Mouse (Mus musculus) forebrain, embryonic 11.5 days (tissue): ENCODE results near the gene Dgat2. TPM values are rescaled to one million over a fixed set of nuclear protein-coding genes. Genes with fewer than 3 reads are reported as not detected.

Experiments used
- ATAC-seq: fragments of 200-750 bp; cut with Nextera tagmentation; replicated peaks from 2 replicates; pipeline ENCODE4 v1.8.0; 2017; ENCODE audit warnings: moderate TSS enrichment; ENCODE audit not compliant: low FRiP score
- DNase-seq: peaks from one replicate; pipeline ENCODE4 v3.0.0-alpha.2; 2017; ENCODE audit warnings: low spot score
- H3K27ac ChIP-seq: fragments of 300-500 bp; sonication (generic); 2 replicates; pipeline ENCODE4 v1.5.1; 2014; ENCODE audit warnings: low read depth, low read length
- H3K27me3 ChIP-seq: fragments of 300-500 bp; sonication (generic); 2 replicates; pipeline ENCODE4 v1.6.1; 2014; ENCODE audit warnings: mild to moderate bottlenecking, low read length, mixed read lengths; ENCODE audit not compliant: control insufficient read depth, insufficient read depth
- H3K36me3 ChIP-seq: fragments of 300-500 bp; sonication (generic); 2 replicates; pipeline ENCODE4 v1.6.1; 2014; ENCODE audit warnings: mild to moderate bottlenecking, low read length, moderate library complexity, mixed read lengths; ENCODE audit not compliant: control insufficient read depth, insufficient read depth
- H3K4me1 ChIP-seq: fragments of 300-500 bp; sonication (generic); replicated peaks from 2 replicates; pipeline ENCODE4 v1.6.1; 2014; ENCODE audit warnings: low read length, mixed read lengths; ENCODE audit not compliant: control insufficient read depth, insufficient read depth
- H3K4me2 ChIP-seq: fragments of 300-500 bp; sonication (generic); 2 replicates; pipeline ENCODE4 v1.6.1; 2014; ENCODE audit warnings: low read depth, mild to moderate bottlenecking, low read length, moderate library complexity, mixed read lengths; ENCODE audit not compliant: severe bottlenecking
- H3K4me3 ChIP-seq: fragments of 300-500 bp; sonication (generic); 2 replicates; pipeline ENCODE4 v1.5.1; 2014; ENCODE audit warnings: low read depth, low read length
- H3K9ac ChIP-seq: fragments of 300-500 bp; sonication (generic); 2 replicates; pipeline ENCODE4 v1.6.1; 2014; ENCODE audit warnings: low read length
- H3K9me3 ChIP-seq: fragments of 300-500 bp; sonication (generic); 2 replicates; pipeline ENCODE4 v1.6.1; 2016; ENCODE audit warnings: low read length, mixed read lengths; ENCODE audit not compliant: control insufficient read depth
- WGBS: fragments of 180-500 bp; shearing (Covaris S2); extraction: QIAGEN DNeasy Blood & Tissue Kit; methylation state at CpG from one replicate; pipeline ENCODE4 v1.1.7; 2014; 5-methylcytosine and 5-hydroxymethylcytosine counted together
- polyA plus RNA-seq: library from polyadenylated mRNA; unstranded; fragments of >200 nt; fragmentation: Nextera tagmentation; extraction: Ambion mirVana; gene quantifications from 2 replicates; pipeline ENCODE4 v1.2.1, GENCODE M21; 2014

The Dgat2 gene
- polyA plus RNA-seq, 1 experiment from 2014 or later = 9.2 TPM

DNA sequence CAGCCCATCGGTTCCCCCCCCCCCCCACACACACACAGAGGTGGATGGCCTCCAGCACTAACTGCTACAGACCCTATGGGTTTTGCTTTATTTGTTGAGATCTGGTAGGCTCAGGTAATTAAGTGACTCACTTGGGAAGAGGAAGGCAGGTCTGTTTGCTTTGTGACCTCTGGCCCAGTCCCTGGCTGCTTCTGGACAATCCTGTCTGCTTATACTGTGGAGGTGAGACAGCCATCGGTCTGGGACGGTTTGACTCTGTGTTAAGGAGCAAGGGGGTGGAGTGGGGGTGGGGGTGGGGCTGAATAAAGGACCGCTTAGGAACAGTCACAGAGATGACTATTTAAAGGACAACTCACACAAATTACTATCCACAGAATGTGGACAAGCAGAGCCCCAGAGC lies 17.8 kb upstream of the Dgat2 start:
- ATAC-seq (no peak), DNase-seq (no peak)
- Histone ChIP-seq H3K36me3 (no peaks in the 10 kb centered on the region), H3K9me3 (no peaks in the 10 kb centered on the region), H3K9ac (no peak overlapping the region), H3K4me1 (no peaks in the 10 kb centered on the region), H3K4me2 (no peak overlapping the region), H3K27ac (no peak overlapping the region), H3K4me3 (no peak overlapping the region), H3K27me3 (no peaks in the 10 kb centered on the region)
- WGBS = 44% methylated on average over 4 of the region's 4 CpGs

- 79% methylated on average over 8 of the region's 9 CpGs for WGBS
- Histone ChIP-seq H3K4me1 (no peaks in the 10 kb centered on the region), H3K9me3 (no peaks in the 10 kb centered on the region), H3K9ac (no peak overlapping the region), H3K4me3 (no peak overlapping the region), H3K27ac (no peak overlapping the region), H3K27me3 (no peaks in the 10 kb centered on the region), H3K36me3 (no peaks in the 10 kb centered on the region), H3K4me2 (no peak overlapping the region)
- ATAC-seq = no peak
- DNase-seq = no peak
Observed at GRCm38 (mm10) chr7:99199451-99200175, 17.1 kb upstream of the Dgat2 start.

DNA sequence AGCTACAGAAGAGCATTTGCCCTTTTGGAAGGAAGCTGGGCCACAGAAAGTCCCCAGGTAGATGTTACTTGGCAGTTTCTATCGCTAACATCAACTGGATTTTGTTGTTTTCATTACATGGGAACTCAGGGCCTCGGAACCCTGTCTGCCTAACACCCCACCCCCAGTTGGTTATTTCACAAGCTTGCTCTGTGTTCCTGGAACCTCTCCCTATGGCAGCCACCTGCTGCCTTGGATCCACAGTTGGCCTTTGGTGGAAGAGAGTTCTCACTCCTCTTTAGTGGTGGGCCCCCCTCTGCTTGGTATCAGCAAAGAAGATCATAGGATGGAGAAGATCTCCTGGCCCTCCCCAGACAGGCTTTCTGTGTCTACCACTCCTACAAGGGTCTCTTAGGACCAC lies 16.3 kb upstream of the Dgat2 start:
- no peak overlapping the region for H3K9ac ChIP-seq
- WGBS = 92% methylated on average over 2 of the region's 2 CpGs
- no peak for ATAC-seq

GRCm38 (mm10) chr7:99194511-99194910 lies 12.0 kb upstream of the Dgat2 start:
- Histone ChIP-seq H3K4me1 (no peaks in the 10 kb centered on the region), H3K9me3 (no peaks in the 10 kb centered on the region), H3K4me3 (no peak overlapping the region), H3K36me3 (no peaks in the 10 kb centered on the region), H3K9ac (no peak overlapping the region), H3K27me3 (no peaks in the 10 kb centered on the region), H3K4me2 (no peak overlapping the region), H3K27ac (no peak overlapping the region)
- 79% methylated on average over 2 of the region's 2 CpGs for WGBS
- DNase-seq (no peak), ATAC-seq (no peak)

More for the DNA sequence above, 16.3 kb upstream of the Dgat2 start:
- no peak overlapping the region for H3K4me3 ChIP-seq
- H3K27me3 ChIP-seq = no peaks in the 10 kb centered on the region
- H3K4me2 ChIP-seq = no peak overlapping the region
- H3K4me1 ChIP-seq = no peaks in the 10 kb centered on the region
- H3K36me3 ChIP-seq = no peaks in the 10 kb centered on the region
- no peak overlapping the region for H3K27ac ChIP-seq
- no peak for DNase-seq
- H3K9me3 ChIP-seq = no peaks in the 10 kb centered on the region

- no peaks in the 10 kb centered on the region for H3K27me3 ChIP-seq
- WGBS = 90% methylated on average over 4 of the region's 4 CpGs
- no peaks in the 10 kb centered on the region for H3K4me1 ChIP-seq
- no peak overlapping the region for H3K4me3 ChIP-seq
- no peaks in the 10 kb centered on the region for H3K9me3 ChIP-seq
- H3K36me3 ChIP-seq = no peaks in the 10 kb centered on the region
- no peak for ATAC-seq
- H3K4me2 ChIP-seq = no peak overlapping the region
- H3K9ac ChIP-seq = no peak overlapping the region
- H3K27ac ChIP-seq = no peak overlapping the region
- DNase-seq = no peak
Observed at GRCm38 (mm10) chr7:99193926-99194325, 11.4 kb upstream of the Dgat2 start.

DNA sequence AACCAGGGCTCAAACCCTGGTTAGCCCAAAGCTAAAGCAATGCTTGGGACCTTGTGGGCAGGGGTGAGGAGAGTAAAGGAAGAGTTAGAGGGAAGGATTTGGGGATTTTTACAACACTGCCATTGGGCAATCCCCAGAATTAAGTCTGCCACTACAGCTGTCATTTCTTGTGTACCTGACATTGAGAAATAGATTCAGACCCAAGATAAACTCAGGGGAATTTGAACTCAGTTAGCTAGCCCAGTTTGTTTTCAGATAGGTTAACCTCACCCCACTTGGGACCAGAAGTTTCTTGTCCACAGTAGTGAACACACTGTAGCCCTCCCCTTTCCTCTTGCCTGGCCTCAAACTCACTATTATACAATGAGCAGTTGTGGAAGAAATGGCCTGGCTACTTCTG lies 8.9 kb upstream of the Dgat2 start:
- H3K4me1 ChIP-seq = no peaks in the 10 kb centered on the region
- no peak overlapping the region for H3K27ac ChIP-seq
- no peak overlapping the region for H3K4me3 ChIP-seq
- DNase-seq (no peak), ATAC-seq (no peak)
- H3K9ac ChIP-seq = no peak overlapping the region
- H3K36me3 ChIP-seq = no peaks in the 10 kb centered on the region
- no peaks in the 10 kb centered on the region for H3K9me3 ChIP-seq
- H3K27me3 ChIP-seq = no peaks in the 10 kb centered on the region
- H3K4me2 ChIP-seq = no peak overlapping the region

GRCm38 (mm10) chr7:99189885-99190284 lies 7.4 kb upstream of the Dgat2 start:
- 84% methylated on average over 5 of the region's 5 CpGs for WGBS
- H3K36me3 ChIP-seq = no peaks in the 10 kb centered on the region
- H3K9ac ChIP-seq = no peak overlapping the region
- no peak overlapping the region for H3K4me3 ChIP-seq
- ATAC-seq = no peak
- no peak for DNase-seq
- no peaks in the 10 kb centered on the region for H3K9me3 ChIP-seq
- no peak overlapping the region for H3K4me2 ChIP-seq
- H3K4me1 ChIP-seq = no peaks in the 10 kb centered on the region
- no peaks in the 10 kb centered on the region for H3K27me3 ChIP-seq
- no peak overlapping the region for H3K27ac ChIP-seq

DNA sequence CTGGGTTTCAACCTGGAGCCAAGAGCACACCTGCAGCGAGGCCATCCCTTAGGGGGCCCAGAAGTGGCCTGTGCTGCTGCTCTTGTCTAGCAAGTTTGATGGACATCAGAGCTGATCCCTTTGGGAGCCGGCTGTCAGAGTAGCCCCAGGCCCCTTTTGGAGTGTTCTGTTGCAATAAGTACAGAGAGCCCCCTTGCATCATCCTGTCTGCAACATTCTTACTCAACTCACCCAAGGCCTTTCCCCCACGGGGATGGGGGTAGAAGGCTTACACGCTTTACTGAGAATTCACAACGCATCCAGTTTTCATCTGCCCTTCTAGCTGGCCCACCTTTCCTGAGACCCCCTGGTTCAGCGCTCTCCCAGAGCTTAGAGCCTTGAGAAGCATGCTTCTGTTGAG lies 6.1 kb upstream of the Dgat2 start:
- no peaks in the 10 kb centered on the region for H3K9me3 ChIP-seq
- H3K4me1 ChIP-seq = no peaks in the 10 kb centered on the region
- 83% methylated on average over 6 of the region's 6 CpGs for WGBS
- H3K36me3 ChIP-seq = no peaks in the 10 kb centered on the region
- H3K9ac ChIP-seq = no peak overlapping the region
- no peak overlapping the region for H3K4me2 ChIP-seq
- ATAC-seq = no peak
- no peak overlapping the region for H3K27ac ChIP-seq
- H3K27me3 ChIP-seq = no peaks in the 10 kb centered on the region; the same call in 1 of the 2 replicates
- DNase-seq = no peak
- H3K4me3 ChIP-seq = no peak overlapping the region

DNA sequence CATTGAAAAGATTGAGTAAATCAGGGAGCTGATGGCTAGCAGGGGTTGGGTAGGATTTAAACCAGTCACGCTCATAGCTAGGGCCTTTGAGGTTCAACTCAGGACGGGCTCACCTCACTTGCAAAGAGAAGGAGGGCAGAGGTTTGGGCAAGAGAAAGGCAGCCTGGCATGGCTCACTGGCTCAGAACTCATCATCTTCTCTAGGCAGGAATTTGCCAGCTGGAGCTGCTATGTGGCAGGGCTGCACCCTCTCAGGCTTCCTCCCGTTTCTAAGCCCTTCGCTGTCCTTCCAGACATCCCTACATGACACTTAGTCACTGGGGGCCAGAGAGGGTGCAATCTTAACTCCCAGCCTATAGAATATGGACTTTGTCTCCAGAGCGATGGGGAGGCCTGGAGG lies 4.9 kb upstream of the Dgat2 start:
- DNase-seq (no peak), ATAC-seq (no peak)
- Histone ChIP-seq H3K9ac (no peak overlapping the region), H3K9me3 (no peaks in the 10 kb centered on the region), H3K4me1 (no peaks in the 10 kb centered on the region; the same call in 1 of the 2 replicates), H3K27me3 (no peaks in the 10 kb centered on the region; the same call in 1 of the 2 replicates), H3K27ac (no peak overlapping the region), H3K36me3 (no peaks in the 10 kb centered on the region), H3K4me2 (no peak overlapping the region), H3K4me3 (no peak overlapping the region)
- WGBS = 91% methylated on average over 5 of the region's 5 CpGs
